Mouse (Mus musculus) lung, embryonic 14.5 days (tissue): ENCODE data around the gene Aqp12. TPM values are rescaled to one million over a fixed set of nuclear protein-coding genes. Genes with fewer than 3 reads are reported as not detected.
A peak's percentile ranks its signal among the peaks of the same experiment; 100 is the strongest.
"Not testable (repeated sequence)": the region's sequence is repeated elsewhere in the genome, so short reads cannot be mapped to it uniquely, and the experiment has no call there.

ENCODE experiments used
- ATAC-seq: fragments of 200-750 bp; cut with Nextera tagmentation; 2 replicates; pipeline ENCODE4 v1.8.0; 2017; ENCODE audit warnings: mild to moderate bottlenecking, moderate TSS enrichment, moderate library complexity; ENCODE audit not compliant: insufficient read depth
- DNase-seq: peaks from one replicate; pipeline ENCODE4 v3.0.0-alpha.2; 2015
- H3K27ac ChIP-seq: fragments of 300-500 bp; sonication (generic); 2 replicates; pipeline ENCODE4 v1.5.1; 2014; ENCODE audit warnings: low read depth, mild to moderate bottlenecking, moderate library complexity
- H3K27me3 ChIP-seq: fragments of 300-500 bp; sonication (generic); 2 replicates; pipeline ENCODE4 v1.6.1; 2014; ENCODE audit warnings: low read length, control low read depth; ENCODE audit not compliant: insufficient read depth
- H3K36me3 ChIP-seq: fragments of 300-500 bp; sonication (generic); 2 replicates; pipeline ENCODE4 v1.6.1; 2014; ENCODE audit warnings: control low read depth; ENCODE audit not compliant: insufficient read depth
- H3K4me1 ChIP-seq: fragments of 300-500 bp; sonication (generic); 2 replicates; pipeline ENCODE4 v1.6.1; 2014; ENCODE audit warnings: antibody characterized with exemption, control low read depth; ENCODE audit not compliant: insufficient read depth
- H3K4me2 ChIP-seq: fragments of 300-500 bp; sonication (generic); 2 replicates; pipeline ENCODE4 v1.6.1; 2014; ENCODE audit warnings: mild to moderate bottlenecking
- H3K4me3 ChIP-seq: fragments of 300-500 bp; sonication (generic); 2 replicates; pipeline ENCODE4 v1.5.1; 2014; ENCODE audit warnings: low read depth, low read length
- H3K9ac ChIP-seq: fragments of 300-500 bp; sonication (generic); 2 replicates; pipeline ENCODE4 v1.6.1; 2014
- H3K9me3 ChIP-seq: fragments of 300-500 bp; sonication (generic); 2 replicates; pipeline ENCODE4 v1.6.1; 2016; ENCODE audit warnings: low read depth, low read length, control low read depth
- CTCF ChIP-seq: IDR thresholded peaks from 2 replicates; pipeline ENCODE4 v1.5.1; 2016; ENCODE audit warnings: antibody characterized with exemption, low read depth
- WGBS: fragments of 180-500 bp; shearing (Covaris S2); extraction: QIAGEN DNeasy Blood & Tissue Kit; methylation state at CpG from one replicate; pipeline ENCODE4 v1.1.7; 2014; 5-methylcytosine and 5-hydroxymethylcytosine counted together
- polyA plus RNA-seq: library from polyadenylated mRNA; unstranded; fragments of >200 nt; fragmentation: Nextera tagmentation; extraction: Ambion mirVana; gene quantifications from 2 replicates; pipeline ENCODE4 v1.2.1, GENCODE M21; 2014

Aqp12 gene
- polyA plus RNA-seq, result not detected in 2 replicates

DNA sequence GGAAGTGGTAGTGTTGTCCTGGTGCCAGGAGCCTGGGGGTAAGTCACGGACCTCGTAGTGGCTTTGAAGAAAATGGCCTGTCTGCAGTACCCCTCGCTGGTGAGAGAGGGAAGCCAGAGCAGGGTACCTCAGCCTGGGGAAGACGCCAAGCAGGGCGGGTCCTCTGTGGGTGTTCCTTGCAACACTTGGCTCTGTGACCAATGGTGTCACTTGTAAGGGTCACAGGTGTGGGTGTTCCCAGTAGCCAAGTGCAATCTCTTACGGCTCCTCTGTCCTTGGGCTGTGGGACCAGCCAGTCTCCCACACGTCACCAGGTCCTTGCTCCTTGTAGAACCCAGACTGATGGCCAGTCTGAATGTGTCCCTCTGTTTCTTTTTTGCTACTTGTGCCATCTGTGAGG lies at the start of gene Aqp12:
Gene Aqp12 (plus strand): TSS at position 274 of the 400 bp plus-strand sequence.
- Histone ChIP-seq H3K4me2 (no peak within 1 kb of the TSS), H3K27me3 (no peaks in the 10 kb centered on the region), H3K36me3 (no peaks in the 10 kb centered on the region), H3K4me1 (no peaks in the 10 kb centered on the region), H3K27ac (no peak within 1 kb of the TSS), H3K4me3 (no peak within 1 kb of the TSS), H3K9ac (no peak within 1 kb of the TSS), H3K9me3 (no peaks in the 10 kb centered on the region)
- WGBS, result 62% methylated on average over 7 of the region's 7 CpGs
- TF ChIP-seq CTCF, result no peak
- ATAC-seq (no peak), DNase-seq (no peak)

DNA sequence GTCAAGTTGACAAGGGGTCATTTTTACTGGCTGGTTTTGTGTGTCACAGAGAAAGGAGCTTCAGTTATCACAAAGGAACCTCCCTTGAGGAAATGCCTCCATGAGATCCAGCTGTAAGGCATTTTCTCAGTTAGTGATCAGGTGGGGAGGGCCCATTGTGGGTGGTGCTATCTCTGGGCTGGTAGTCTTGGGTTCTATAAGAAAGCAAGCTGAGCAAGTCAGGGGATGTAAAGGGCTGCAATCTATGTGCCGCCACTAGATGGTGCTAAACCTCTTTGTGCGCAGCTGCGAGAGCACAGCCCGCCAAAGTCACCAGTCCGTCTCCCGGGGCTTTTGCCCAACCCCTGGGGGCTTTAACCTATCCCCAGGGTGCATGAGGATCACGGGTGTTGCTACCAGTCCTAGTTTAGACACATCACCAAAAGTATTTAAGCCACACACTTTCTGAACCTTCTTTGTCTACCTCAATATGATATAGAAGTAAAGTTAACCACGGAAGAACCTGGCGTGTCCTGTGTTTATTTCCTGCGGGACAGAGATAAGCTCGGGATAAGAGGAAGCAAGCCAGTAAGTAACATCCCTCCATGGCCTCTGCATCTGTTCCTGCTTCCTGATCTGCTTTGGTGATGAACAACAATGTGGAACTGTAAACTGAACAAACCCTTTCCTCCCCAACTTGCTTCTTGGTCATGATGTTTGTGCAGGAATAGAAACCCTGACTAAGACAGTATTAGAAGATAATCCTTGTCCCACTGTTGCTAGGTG lies 49.4 kb upstream of the Aqp12 start:
- not testable (repeated sequence) for H3K4me1 ChIP-seq, H3K4me3 ChIP-seq, ATAC-seq, H3K9ac ChIP-seq, H3K27ac ChIP-seq, H3K27me3 ChIP-seq, H3K36me3 ChIP-seq, H3K9me3 ChIP-seq, DNase-seq
- WGBS, result 4% methylated on average over 11 of the region's 11 CpGs
- H3K4me2 ChIP-seq, result peak overlapping the region; percentile 52
- TF ChIP-seq CTCF, result peak; percentile 69

- Histone ChIP-seq H3K4me1 (no peaks in the 10 kb centered on the region), H3K27me3 (no peaks in the 10 kb centered on the region), H3K9me3 (no peaks in the 10 kb centered on the region), H3K4me2 (no peak overlapping the region), H3K36me3 (no peaks in the 10 kb centered on the region), H3K27ac (no peak overlapping the region), H3K9ac (no peak overlapping the region), H3K4me3 (no peak overlapping the region)
- DNase-seq (peak; percentile 45), ATAC-seq (no peak)
- WGBS, result 84% methylated on average over 1 of the region's 1 CpGs
- no peak for TF ChIP-seq CTCF
These were observed 47.1 kb upstream of the Aqp12 start for GRCm38 (mm10) chr1:92958999-92959398.

GRCm38 (mm10) chr1:92970791-92971190 lies 35.3 kb upstream of the Aqp12 start:
- not testable (repeated sequence) for H3K36me3 ChIP-seq, ATAC-seq, DNase-seq, H3K9ac ChIP-seq, H3K27me3 ChIP-seq, H3K4me3 ChIP-seq, H3K4me2 ChIP-seq, H3K27ac ChIP-seq, H3K9me3 ChIP-seq, H3K4me1 ChIP-seq
- WGBS, result 81% methylated on average over 6 of the region's 6 CpGs

DNA sequence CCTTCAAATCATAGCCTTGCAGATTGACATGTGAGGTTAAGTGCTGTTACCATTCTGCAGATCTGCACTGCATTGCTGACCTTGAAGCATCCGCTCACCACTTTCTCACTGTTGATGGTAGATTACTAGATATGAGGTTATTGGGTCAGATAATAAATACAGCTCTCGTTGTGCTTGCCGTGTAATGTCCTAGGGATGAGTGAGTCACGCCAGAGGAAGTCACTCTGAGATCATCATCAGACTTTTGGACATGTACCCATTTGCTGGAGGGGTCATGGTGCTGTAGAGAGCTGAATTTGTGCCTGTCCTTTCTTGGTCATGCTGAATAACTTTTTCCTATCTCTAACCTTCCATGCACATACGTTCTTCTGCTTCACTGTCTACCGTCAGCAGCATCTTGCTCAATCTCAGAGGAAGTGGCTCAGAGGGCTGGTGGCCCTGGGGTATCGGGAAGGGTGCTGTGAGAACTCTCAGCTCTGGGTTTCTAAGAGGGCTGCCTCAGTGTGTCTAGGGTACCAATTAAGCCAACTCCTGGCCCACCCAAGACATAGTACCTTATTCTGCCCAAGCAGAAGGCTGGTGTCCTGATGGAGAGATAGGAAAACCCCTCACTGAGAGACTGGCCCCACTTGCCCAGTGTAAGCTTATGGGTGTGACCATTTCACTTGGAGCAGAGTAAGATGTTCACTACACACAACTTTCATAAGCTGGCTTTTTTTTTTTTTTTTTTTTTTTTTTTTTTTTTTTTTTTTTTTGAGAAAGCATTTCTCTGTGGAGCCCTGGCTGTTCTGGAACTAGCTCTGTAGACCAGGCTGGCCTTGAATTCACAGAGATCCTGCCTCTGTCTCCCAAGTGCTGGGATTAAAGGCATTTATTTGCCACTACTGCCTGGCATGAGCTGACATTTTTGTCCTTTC lies 34.0 kb upstream of the Aqp12 start:
- no peak overlapping the region for H3K27ac ChIP-seq
- H3K36me3 ChIP-seq, result no peaks in the 10 kb centered on the region
- no peak overlapping the region for H3K4me2 ChIP-seq
- no peaks in the 10 kb centered on the region; the same call in 1 of the 2 replicates for H3K4me1 ChIP-seq
- no peak overlapping the region for H3K4me3 ChIP-seq
- no peaks in the 10 kb centered on the region for H3K27me3 ChIP-seq
- WGBS, result 82% methylated on average over 7 of the region's 7 CpGs
- H3K9me3 ChIP-seq, result no peaks in the 10 kb centered on the region
- no peak for DNase-seq
- TF ChIP-seq CTCF, result no peak
- ATAC-seq, result no peak
- H3K9ac ChIP-seq, result no peak overlapping the region

- no peak overlapping the region for H3K9ac ChIP-seq
- ATAC-seq, result no peak; the same call in 1 of the 2 replicates
- no peak for TF ChIP-seq CTCF
- DNase-seq, result peak; percentile 74
- no peak overlapping the region for H3K27ac ChIP-seq
- H3K4me1 ChIP-seq, result no peaks in the 10 kb centered on the region; the same call in 1 of the 2 replicates
- no peaks in the 10 kb centered on the region for H3K36me3 ChIP-seq
- no peaks in the 10 kb centered on the region for H3K9me3 ChIP-seq
- no peak overlapping the region for H3K4me3 ChIP-seq
- WGBS, result 33% methylated on average over 1 of the region's 1 CpGs
- H3K27me3 ChIP-seq, result no peaks in the 10 kb centered on the region
- H3K4me2 ChIP-seq, result no peak overlapping the region
These were observed 33.3 kb upstream of the Aqp12 start for GRCm38 (mm10) chr1:92972854-92973253.

DNA sequence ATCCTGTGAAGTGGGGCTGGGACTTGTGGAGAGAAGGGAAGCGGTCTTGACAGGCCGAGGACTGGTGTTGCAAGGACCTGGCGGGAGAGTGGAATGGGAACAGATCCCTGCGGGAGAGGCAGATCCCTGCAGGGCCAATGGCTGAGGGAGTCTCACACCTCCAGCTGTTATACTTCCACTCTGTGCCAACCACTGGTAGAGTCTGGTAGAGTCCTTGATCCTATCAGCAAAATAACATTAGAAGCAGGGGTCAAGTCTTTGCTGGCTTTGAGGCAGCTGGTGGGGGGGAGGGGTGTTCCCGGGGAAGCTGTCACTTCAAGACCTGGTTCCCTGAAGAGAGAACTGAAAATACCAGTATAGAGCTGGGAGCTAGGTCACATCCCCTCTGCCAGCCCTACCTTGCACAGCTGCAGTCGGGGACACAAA lies 30.0 kb upstream of the Aqp12 start:
- Histone ChIP-seq H3K27ac (no peak overlapping the region), H3K4me2 (no peak overlapping the region), H3K9ac (no peak overlapping the region), H3K27me3 (no peaks in the 10 kb centered on the region), H3K4me1 (peaks cover 5% of the 10 kb centered on the region), H3K9me3 (no peaks in the 10 kb centered on the region), H3K36me3 (no peaks in the 10 kb centered on the region), H3K4me3 (no peak overlapping the region)
- WGBS, result 14% methylated on average over 6 of the region's 6 CpGs
- peak; percentile 43 for ATAC-seq
- peak; percentile 21 for DNase-seq
- no peak for TF ChIP-seq CTCF
